Mouse (Mus musculus): Measurements from ENCODE around the gene Nsmce4a. TPM values are rescaled to one million over a fixed set of nuclear protein-coding genes. Genes with fewer than 3 reads are reported as not detected.
"Not testable (repeated sequence)": the region's sequence is repeated elsewhere in the genome, so short reads cannot be mapped to it uniquely, and the experiment has no call there.

Gene Nsmce4a
- 10 to 100 TPM; 40.3 to 44.7 TPM for total RNA-seq (2021)
- long read RNA-seq, experiment 1, transcript Nsmce4a-202 (11 exons, 1,435 nt) = major isoform, 38 of 41 reads
- long read RNA-seq, experiment 1, partial matches to known transcripts = 1 of 41 reads
- long read RNA-seq, experiment 1, other reads (novel, unspliced or antisense) = 2 of 41 reads
- long read RNA-seq, experiment 2, transcript Nsmce4a-202 (11 exons, 1,435 nt) = major isoform, 33 of 37 reads
- long read RNA-seq, experiment 2, partial matches to known transcripts = 1 of 37 reads
- long read RNA-seq, experiment 2, other reads (novel, unspliced or antisense) = 3 of 37 reads

GRCm38 (mm10) chr7:130572821-130573220, at the start of gene Nsmce4a:
Gene Nsmce4a (minus strand): TSS chr7:130573118.
- peak in 1 of 2 experiments; percentile 13 for DNase-seq (ENCODE audit: low spot score in 2 of 2)

GRCm38 (mm10) chr7:130622359-130622758, 49.4 kb upstream of the Nsmce4a start:
- DNase-seq (ENCODE audit: low spot score in 2 of 2) = no peak

GRCm38 (mm10) chr7:130621953-130622352, 49.0 kb upstream of the Nsmce4a start:
- DNase-seq (ENCODE audit: low spot score in 2 of 2) = no peak

- no peak for DNase-seq (ENCODE audit: low spot score in 2 of 2)
Measured at GRCm38 (mm10) chr7:130621068-130621467, 48.1 kb upstream of the Nsmce4a start.

GRCm38 (mm10) chr7:130617591-130617990, 44.7 kb upstream of the Nsmce4a start:
- no peak for DNase-seq (ENCODE audit: low spot score in 2 of 2)

GRCm38 (mm10) chr7:130613973-130614372, 41.1 kb upstream of the Nsmce4a start:
- no peak for DNase-seq (ENCODE audit: low spot score in 2 of 2)

GRCm38 (mm10) chr7:130606958-130607357, 34.0 kb upstream of the Nsmce4a start:
- no peak for DNase-seq (ENCODE audit: low spot score in 2 of 2)

GRCm38 (mm10) chr7:130605111-130605510, 32.2 kb upstream of the Nsmce4a start:
- DNase-seq (ENCODE audit: low spot score in 2 of 2) = no peak

GRCm38 (mm10) chr7:130604390-130604789, 31.5 kb upstream of the Nsmce4a start:
- DNase-seq (ENCODE audit: low spot score in 2 of 2) = peak; percentile 43 to 45

GRCm38 (mm10) chr7:130603556-130603955, 30.6 kb upstream of the Nsmce4a start:
- peak; percentile 60 to 75 for DNase-seq (ENCODE audit: low spot score in 2 of 2)

- no peak for DNase-seq (ENCODE audit: low spot score in 2 of 2)
Measured at GRCm38 (mm10) chr7:130602804-130603203, 29.9 kb upstream of the Nsmce4a start.

GRCm38 (mm10) chr7:130600546-130600945, 27.6 kb upstream of the Nsmce4a start:
- no peak for DNase-seq (ENCODE audit: low spot score in 2 of 2)

- no peak for DNase-seq (ENCODE audit: low spot score in 2 of 2)
Measured at GRCm38 (mm10) chr7:130600074-130600473, 27.2 kb upstream of the Nsmce4a start.

GRCm38 (mm10) chr7:130597546-130597945, 24.6 kb upstream of the Nsmce4a start:
- DNase-seq (ENCODE audit: low spot score in 2 of 2) = no peak

- DNase-seq (ENCODE audit: low spot score in 2 of 2) = not testable (repeated sequence)
Measured at GRCm38 (mm10) chr7:130596079-130596855, 23.3 kb upstream of the Nsmce4a start.

GRCm38 (mm10) chr7:130593375-130594239, 20.7 kb upstream of the Nsmce4a start:
- DNase-seq (ENCODE audit: low spot score in 2 of 2) = not testable (repeated sequence)

GRCm38 (mm10) chr7:130592975-130593374, 20.1 kb upstream of the Nsmce4a start:
- not testable (repeated sequence) for DNase-seq (ENCODE audit: low spot score in 2 of 2)

GRCm38 (mm10) chr7:130590845-130591437, 18.0 kb upstream of the Nsmce4a start:
- DNase-seq (ENCODE audit: low spot score in 2 of 2) = no peak

GRCm38 (mm10) chr7:130590081-130590828, 17.3 kb upstream of the Nsmce4a start:
- no peak for DNase-seq (ENCODE audit: low spot score in 2 of 2)

- DNase-seq (ENCODE audit: low spot score in 2 of 2) = no peak
Measured at GRCm38 (mm10) chr7:130586521-130587072, 13.7 kb upstream of the Nsmce4a start.
